Comparison of ENCODE assay signal across 9 mouse cellular contexts in the genomic region with DNA sequence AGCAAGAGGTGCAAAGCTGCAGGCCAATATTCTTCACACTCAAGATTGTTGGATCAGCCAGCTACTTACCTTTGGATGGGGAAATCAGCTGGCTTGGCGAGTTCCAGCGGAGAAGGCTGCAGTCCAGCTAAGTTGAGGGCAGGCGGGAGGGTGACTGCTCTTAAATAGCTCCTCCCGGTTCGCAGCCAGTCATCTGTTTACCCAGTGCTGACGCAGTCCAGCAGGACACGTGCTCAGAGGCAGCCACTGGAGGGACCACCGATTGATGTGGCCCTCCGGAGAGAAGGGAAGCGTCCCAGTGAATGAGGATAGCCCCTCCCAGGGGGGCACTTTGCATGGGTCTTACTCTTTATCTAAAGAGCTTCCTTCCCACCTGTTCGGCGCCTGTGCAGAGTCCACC. TPM values are rescaled to one million over a fixed set of nuclear protein-coding genes. Genes with fewer than 3 reads are reported as not detected.
DNase-seq lines count a peak whose midpoint lies in the region; ATAC-seq and TF ChIP-seq lines count a peak whose summit lies in the region.
"Had no signal": no experiment of that assay in that cellular context is flagged by ENCODE, and none has a peak within 500 bp of the region (broad histone marks: within the 10 kb centered on the region; RNA-seq: fewer than 3 reads in every experiment).

Gene Cck (minus strand): TSS at position 166 of the 400 bp plus-strand sequence.

- intact Hi-C loops in heart, adult 2 months (cut with DNase I), result no loop called here

- peak; percentile 49; the same call in 1 of the 2 replicates for ATAC-seq in intestine, postnatal 0 days
- ATAC-seq in midbrain, embryonic 15.5 days (replicated peaks), result no peak
- no peak for ATAC-seq in erythroblast, adult 5-6 weeks (replicated peaks; ENCODE audit: low FRiP score, poor library complexity, severe bottlenecking)

- no peaks in the 10 kb centered on the region for H3K9me3 ChIP-seq in intestine, postnatal 0 days (ENCODE audit: control insufficient read depth)
- no peaks in the 10 kb centered on the region for H3K9me3 ChIP-seq in limb, embryonic 10.5 days (replicated peaks)
- no peaks in the 10 kb centered on the region for H3K9me3 ChIP-seq in midbrain, embryonic 15.5 days

- TF ChIP-seq CTCF in heart, adult 2 months (IDR thresholded peaks at IDR 0.05), result no peak
- TF ChIP-seq CTCF in intestine, postnatal 0 days (IDR thresholded peaks at IDR 0.05; ENCODE audit: low read depth), result no peak

- no peaks in the 10 kb centered on the region for H3K79me2 ChIP-seq in heart, adult 2 months (replicated peaks; ENCODE audit: control insufficient read depth, insufficient read depth, low read length)

- H3K27ac ChIP-seq in heart, adult 2 months, result no peak within 1 kb of the TSS
- H3K27ac ChIP-seq in intestine, postnatal 0 days (ENCODE audit: low read depth, low read length), result no peak within 1 kb of the TSS
- H3K27ac ChIP-seq in limb, embryonic 10.5 days, result no peak within 1 kb of the TSS
- no peak within 1 kb of the TSS for H3K27ac ChIP-seq in midbrain, embryonic 15.5 days

- no peak within 1 kb of the TSS for H3K4me3 ChIP-seq in heart, adult 2 months
- peak within 1 kb of the TSS; percentile 26 for H3K4me3 ChIP-seq in intestine, postnatal 0 days (ENCODE audit: low read depth, low read length)
- H3K4me3 ChIP-seq in limb, embryonic 10.5 days, result peak within 1 kb of the TSS; percentile 48
- peak within 1 kb of the TSS; percentile 31 for H3K4me3 ChIP-seq in midbrain, embryonic 15.5 days

- H3K9ac ChIP-seq in heart, adult 2 months (ENCODE audit: low read depth, low read length), result no peak within 1 kb of the TSS
- H3K9ac ChIP-seq in intestine, postnatal 0 days (ENCODE audit: low read depth, low read length), result no peak within 1 kb of the TSS
- H3K9ac ChIP-seq in midbrain, embryonic 15.5 days, result peak within 1 kb of the TSS; percentile 9

- TF ChIP-seq EP300 in heart, adult 2 months (IDR thresholded peaks at IDR 0.05; ENCODE audit: insufficient read depth, low read depth, low read length), result no peak

- H3K36me3 ChIP-seq in heart, adult 2 months (ENCODE audit: control insufficient read depth, insufficient read depth, low read length), result no peaks in the 10 kb centered on the region
- no peaks in the 10 kb centered on the region for H3K36me3 ChIP-seq in intestine, postnatal 0 days (ENCODE audit: control insufficient read depth, insufficient read depth)
- no peaks in the 10 kb centered on the region for H3K36me3 ChIP-seq in limb, embryonic 10.5 days
- no peaks in the 10 kb centered on the region for H3K36me3 ChIP-seq in midbrain, embryonic 15.5 days (replicated peaks)

- TF ChIP-seq POLR2A in heart, adult 2 months (IDR thresholded peaks at IDR 0.05; ENCODE audit: insufficient read depth, low read depth, low read length), result no peak

- peaks cover 5% of the 10 kb centered on the region for H3K27me3 ChIP-seq in heart, adult 2 months (ENCODE audit: control insufficient read depth, insufficient read depth, low read length)
- H3K27me3 ChIP-seq in intestine, postnatal 0 days (replicated peaks; ENCODE audit: control insufficient read depth, insufficient read depth, low read length), result peaks cover 53% of the 10 kb centered on the region
- H3K27me3 ChIP-seq in limb, embryonic 10.5 days (ENCODE audit: low read depth, poor library complexity, severe bottlenecking), result peaks cover 64% of the 10 kb centered on the region
- H3K27me3 ChIP-seq in midbrain, embryonic 15.5 days (replicated peaks), result peaks cover 46% of the 10 kb centered on the region

- DNase-seq in ovary, postnatal 36 days (ENCODE audit: low spot score), result peak; percentile 19
- no peak for DNase-seq in ovary, postnatal 14 days (ENCODE audit: low spot score)
- peak; percentile 36 to 57 for DNase-seq in heart, adult 2 months
- peak; percentile 62 for DNase-seq in limb, embryonic 10.5 days (ENCODE audit: low spot score)
- DNase-seq in urinary bladder, postnatal 36 days (ENCODE audit: low spot score in 2 of 2), result peak; percentile 8 to 36

- WGBS in heart, adult 2 months, result 5% methylated on average over 12 of the region's 12 CpGs
- WGBS in intestine, postnatal 0 days, result 2% methylated on average over 12 of the region's 12 CpGs
- 3% methylated on average over 12 of the region's 12 CpGs for WGBS in limb, embryonic 10.5 days
- 3% methylated on average over 12 of the region's 12 CpGs for WGBS in midbrain, embryonic 15.5 days

- H3K4me1 ChIP-seq in heart, adult 2 months (ENCODE audit: control insufficient read depth, insufficient read depth, low read length), result no peaks in the 10 kb centered on the region
- no peaks in the 10 kb centered on the region for H3K4me1 ChIP-seq in intestine, postnatal 0 days (replicated peaks; ENCODE audit: control insufficient read depth, insufficient read depth, low read length)
- H3K4me1 ChIP-seq in limb, embryonic 10.5 days, result peaks cover 22% of the 10 kb centered on the region
- peaks cover 15% of the 10 kb centered on the region for H3K4me1 ChIP-seq in midbrain, embryonic 15.5 days

- peak within 1 kb of the TSS; percentile 54 for H3K4me2 ChIP-seq in intestine, postnatal 0 days (replicated peaks; ENCODE audit: low read depth)
- H3K4me2 ChIP-seq in midbrain, embryonic 15.5 days, result peak within 1 kb of the TSS; percentile 49

RNA-seq across cellular contexts. Expression of gene Cck, which starts in this region (rescaled TPM):
- not detected for total RNA-seq in heart, adult 2 months (2021)
- polyA plus RNA-seq in heart, adult 2 months (2012; rRNA removed), result 0.35 and 0.47 TPM in 2 replicates
- polyA plus RNA-seq in intestine, postnatal 0 days (2015; fragmentation: Nextera tagmentation; extraction: Ambion mirVana), result 88.5 and 92.1 TPM in 2 replicates
- 0.68 and 0.86 TPM in 2 replicates for polyA plus RNA-seq in limb, embryonic 10.5 days (2016; fragmentation: Nextera tagmentation; extraction: Ambion mirVana)
- 26.2 and 32.5 TPM in 2 replicates for polyA plus RNA-seq in midbrain, embryonic 15.5 days (2015; fragmentation: Nextera tagmentation; extraction: Ambion mirVana)
- total RNA-seq in erythroblast, adult 5-6 weeks (2015; ENCODE audit: low replicate concordance), result not detected in 2 replicates
- total RNA-seq in erythroblast, adult 5-6 weeks (2017; ENCODE audit: low replicate concordance), result not detected in 2 replicates
- total RNA-seq: CH12.LX had no signal

Comparison
In these comparisons a context has a peak if more than half of its experiments do, and no peak if none do; other contexts are left out.
1. RNA of gene Cck (polyA plus RNA-seq): 88.5 to 92.1 TPM in intestine, postnatal 0 days and 26.2 to 32.5 TPM in midbrain, embryonic 15.5 days; 0.68 to 0.86 TPM in limb, embryonic 10.5 days and 0.35 to 0.47 TPM in heart, adult 2 months; every median in the first group is over 10 times any median in the second.
2. Peak in DNase-seq in heart, adult 2 months; RNA of the gene not detected or under 1 TPM.
3. Peak in DNase-seq and H3K4me3 ChIP-seq in limb, embryonic 10.5 days; RNA of the gene not detected or under 1 TPM.